Mouse (Mus musculus): ENCODE results near the gene Ccdc83.

GRCm38 (mm10) chr7:90277246-90277645, 11.7 kb upstream of the Ccdc83 start:
- TF ChIP-seq POLR2A (IDR thresholded peaks at IDR 0.05; ENCODE audit: insufficient read length, low read depth) (no peak), USF1 (IDR thresholded peaks at IDR 0.05; ENCODE audit: low read depth) (no peak), MYOG (IDR thresholded peaks at IDR 0.05; ENCODE audit: control insufficient read depth in 1 of 3, insufficient read depth in 1 of 3, insufficient read length in 2 of 3, low read depth in 2 of 3) (no peak), TCF3 (IDR thresholded peaks at IDR 0.05; ENCODE audit: insufficient read length, low read depth) (no peak), MYOD1 (IDR thresholded peaks at IDR 0.05; ENCODE audit: control insufficient read depth in 1 of 3, insufficient read length in 2 of 3, low read depth in 2 of 3) (no peak), E2F4 (IDR thresholded peaks at IDR 0.05; ENCODE audit: insufficient read depth) (no peak), POLR2AphosphoS2 (IDR thresholded peaks at IDR 0.05; ENCODE audit: insufficient read length, low read depth) (no peak)
